Mouse (Mus musculus): ENCODE measurements around the gene Tmem87b. TPM values are rescaled to one million over a fixed set of nuclear protein-coding genes. Genes with fewer than 3 reads are reported as not detected.

The Tmem87b gene
- polyA plus RNA-seq, 2 experiments from 2014 or later, result 18.4 to 22.1 TPM

GRCm38 (mm10) chr2:128890661-128891335, 72.9 kb downstream of the Tmem87b start:
- no peak for ATAC-seq

DNA sequence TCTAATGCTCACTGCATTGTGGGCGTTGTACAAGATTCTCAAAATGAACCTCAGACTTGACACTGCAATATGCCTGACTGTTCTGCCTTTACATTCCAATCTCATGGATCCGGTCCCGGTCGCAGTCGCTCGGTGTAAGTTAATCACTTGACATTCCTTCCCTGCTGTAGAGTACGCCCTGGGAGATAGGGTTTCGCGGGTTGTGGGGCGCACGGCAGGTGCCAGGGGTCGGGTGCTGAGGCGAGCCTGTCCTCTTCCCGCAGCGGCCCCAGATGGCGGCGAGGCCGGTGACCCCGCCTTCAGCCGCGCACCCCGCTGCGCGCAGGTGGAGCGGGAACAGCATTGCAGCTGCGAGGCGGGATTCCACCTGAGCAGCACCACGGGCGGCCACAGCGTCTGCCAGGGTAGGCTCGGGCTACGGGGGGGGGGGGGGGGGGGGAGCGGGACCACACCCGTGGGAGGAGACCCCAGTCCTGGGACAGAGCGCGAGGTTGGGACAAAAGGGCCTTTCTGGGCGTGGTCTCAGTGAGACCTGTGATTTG, 74.3 kb downstream of the Tmem87b start:
- ATAC-seq, result no peak

GRCm38 (mm10) chr2:128902843-128903242, 84.9 kb downstream of the Tmem87b start:
- ATAC-seq, result no peak

DNA sequence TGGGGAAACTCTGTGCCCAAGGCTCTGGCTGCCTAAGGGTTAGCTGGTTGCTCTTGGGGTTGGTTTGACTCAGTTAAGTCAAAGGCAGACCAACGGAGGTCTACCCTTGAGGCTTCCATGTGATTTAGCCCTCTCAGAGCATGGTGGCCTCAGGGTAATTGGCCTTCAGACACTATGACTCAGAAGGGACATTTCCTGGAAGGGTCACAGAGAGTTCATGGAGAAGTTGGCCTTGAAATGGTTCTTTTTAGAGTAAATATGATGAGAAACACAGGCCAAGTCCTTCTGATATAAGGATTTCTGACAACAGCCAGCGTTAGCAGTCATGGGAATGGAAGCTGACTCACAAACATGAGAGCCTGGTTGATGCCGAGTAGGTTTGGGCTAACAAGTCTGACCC, 85.7 kb downstream of the Tmem87b start:
- no peak for ATAC-seq

Other genes with a start within 250 kb of the Tmem87b start
- gene Spdye4c, start 226.9 kb upstream of the Tmem87b start, polyA plus RNA-seq (2017; shearing (Covaris generic)), result not detected
- 10 to 100 TPM; 44.4 to 57.1 TPM for gene Anapc1, start 130.7 kb upstream of the Tmem87b start, polyA plus RNA-seq (2017; shearing (Covaris generic))
- gene Mertk, start 119.2 kb upstream of the Tmem87b start, polyA plus RNA-seq (2017; shearing (Covaris generic)), result under 1 TPM; 0.15 to 0.51 TPM
- not detected for gene Fbln7, start 44.9 kb downstream of the Tmem87b start, polyA plus RNA-seq (2017; shearing (Covaris generic))
- gene Zc3h8, start 126.0 kb downstream of the Tmem87b start, polyA plus RNA-seq (2017; shearing (Covaris generic)), result 1 to 10 TPM; 6.4 to 8.7 TPM
- 10 to 100 TPM in 1 of 2 experiments, 1 to 10 TPM in 1; 9.6 to 11.9 TPM for gene Zc3h6, start 149.3 kb downstream of the Tmem87b start, polyA plus RNA-seq (2017; shearing (Covaris generic))
- gene Gm10762, start 149.6 kb downstream of the Tmem87b start, polyA plus RNA-seq (2017; shearing (Covaris generic)), result 1 to 10 TPM; 1.7 to 2.2 TPM
- not detected for gene Vinac1, start 230.1 kb downstream of the Tmem87b start, polyA plus RNA-seq (2017; shearing (Covaris generic))
- gene Ttl, start 247.8 kb downstream of the Tmem87b start, polyA plus RNA-seq (2017; shearing (Covaris generic)), result 1 to 10 TPM; 2.2 to 2.4 TPM

All from CD4-positive, CD25-positive, alpha-beta regulatory T cell, adult 4 months (primary cell).